Mouse (Mus musculus) small intestine, adult 2 months (tissue): ENCODE data around the gene Dlgap3.

Experiments used
- CTCF ChIP-seq: fragments of 200-500 bp; IDR thresholded peaks from 2 replicates; pipeline ENCODE4 v1.5.1; 2012; ENCODE audit warnings: low read depth, mild to moderate bottlenecking, control low read depth, inconsistent platforms, low read length, moderate library complexity, mixed read lengths; ENCODE audit not compliant: insufficient replicate concordance, insufficient read length; ENCODE audit errors: extremely low read depth
- POLR2A ChIP-seq: fragments of 200-500 bp; IDR thresholded peaks from 2 replicates; pipeline ENCODE4 v1.6.1; 2012; ENCODE audit warnings: low read depth, mild to moderate bottlenecking, control low read depth, inconsistent platforms, low read length, moderate library complexity

- TF ChIP-seq POLR2A (no peak), CTCF (no peak)
These were observed 1.9 kb downstream of the Dlgap3 start for GRCm38 (mm10) chr4:127170866-127171265.
